Mouse (Mus musculus): ENCODE data around the gene Aunip.
"Not testable (repeated sequence)": the region's sequence is repeated elsewhere in the genome, so short reads cannot be mapped to it uniquely, and the experiment has no call there.

Aunip gene

DNA sequence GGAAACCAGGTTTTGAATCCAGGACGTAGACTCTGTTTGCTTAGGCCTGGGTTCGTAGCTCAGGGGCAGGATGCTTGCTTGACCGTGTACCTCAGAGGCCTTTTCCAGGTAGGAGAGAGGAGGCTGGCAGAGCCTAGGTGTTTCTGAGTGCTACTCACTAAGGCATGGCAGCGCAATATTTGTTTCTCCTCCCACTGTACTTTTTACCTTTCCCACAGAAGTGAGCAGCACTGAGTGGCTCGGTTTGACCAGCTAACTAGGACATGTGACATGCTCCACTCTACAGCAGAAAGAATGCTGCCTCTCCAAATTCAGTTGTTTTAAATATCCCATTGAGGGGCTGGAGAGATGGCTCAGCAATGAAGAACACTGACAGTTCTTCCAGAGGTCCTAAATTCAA is 22.6 kb upstream of the Aunip start:
- peak; percentile 70 to 78 for DNase-seq

DNA sequence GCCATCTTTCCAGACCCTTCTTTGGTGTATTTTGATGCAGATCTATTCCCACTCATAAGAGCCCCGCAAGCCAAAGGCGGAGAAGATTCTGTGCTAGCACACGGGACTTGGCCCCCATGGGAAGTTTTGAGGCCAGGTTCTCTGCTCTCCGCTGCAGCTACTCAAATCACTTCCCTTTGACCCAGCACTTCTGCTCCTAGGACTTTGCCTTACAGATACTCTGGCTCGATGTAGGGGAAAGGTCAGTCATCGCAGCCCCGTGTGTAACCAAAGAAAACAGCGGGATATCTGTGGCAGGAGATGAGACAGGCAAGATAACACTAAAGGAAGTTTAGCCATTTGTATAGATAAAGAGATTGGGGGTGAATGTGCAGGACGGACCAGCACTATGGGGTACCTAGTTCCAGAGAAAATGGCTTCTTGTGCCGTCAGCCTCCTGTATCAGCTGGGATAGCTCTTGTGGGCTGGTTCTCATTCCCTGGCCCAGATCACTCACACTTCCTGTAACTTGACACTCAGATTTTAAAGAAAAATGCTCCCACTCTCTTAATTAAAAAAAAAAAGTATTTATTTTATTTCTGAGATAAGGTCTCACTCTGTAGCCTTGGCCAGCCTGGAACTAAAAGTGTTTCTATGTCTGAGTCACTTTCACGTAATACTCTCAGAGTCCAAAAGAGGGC is 20.7 kb upstream of the Aunip start:
- DNase-seq = no peak

DNA sequence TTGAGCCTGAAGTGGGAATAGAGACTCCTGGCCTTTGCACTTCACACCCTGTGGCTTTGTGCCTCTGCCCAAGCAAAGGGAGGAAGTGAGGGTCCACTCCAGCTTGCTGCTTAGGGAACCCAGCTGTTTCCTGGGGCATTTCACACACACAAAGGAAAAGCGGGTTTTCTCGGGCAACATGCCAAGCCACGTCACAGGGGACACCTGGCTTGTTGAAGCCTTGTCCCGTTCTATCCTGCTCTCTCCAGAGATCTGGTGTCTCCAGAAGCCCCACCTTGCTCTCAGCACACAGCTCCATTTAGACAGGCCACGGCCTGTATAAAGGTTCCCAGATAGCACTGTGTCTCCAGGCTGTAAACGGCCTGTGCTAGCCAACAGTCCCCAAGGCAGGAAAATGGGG is 19.1 kb upstream of the Aunip start:
- DNase-seq = peak in 1 of 2 experiments; percentile 56

DNA sequence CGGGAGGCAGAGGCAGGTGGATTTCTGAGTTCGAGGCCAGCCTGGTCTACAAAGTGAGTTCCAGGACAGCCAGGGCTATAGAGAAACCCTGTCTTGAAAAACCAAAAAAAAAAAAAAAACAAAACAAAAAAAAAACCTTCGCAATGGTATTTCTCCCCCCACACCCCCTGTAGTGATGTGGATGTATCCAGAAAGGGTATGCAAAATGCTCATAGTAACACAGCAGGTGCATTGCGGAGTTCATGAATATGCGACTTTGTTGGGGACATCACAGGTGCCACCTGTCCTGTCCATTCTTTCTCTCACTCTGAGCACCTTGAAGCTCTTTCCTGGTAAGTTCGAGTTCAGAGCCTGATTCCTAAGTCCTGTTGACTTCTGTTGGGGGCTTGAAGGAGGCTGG is 16.6 kb upstream of the Aunip start:
- not testable (repeated sequence) for DNase-seq

DNA sequence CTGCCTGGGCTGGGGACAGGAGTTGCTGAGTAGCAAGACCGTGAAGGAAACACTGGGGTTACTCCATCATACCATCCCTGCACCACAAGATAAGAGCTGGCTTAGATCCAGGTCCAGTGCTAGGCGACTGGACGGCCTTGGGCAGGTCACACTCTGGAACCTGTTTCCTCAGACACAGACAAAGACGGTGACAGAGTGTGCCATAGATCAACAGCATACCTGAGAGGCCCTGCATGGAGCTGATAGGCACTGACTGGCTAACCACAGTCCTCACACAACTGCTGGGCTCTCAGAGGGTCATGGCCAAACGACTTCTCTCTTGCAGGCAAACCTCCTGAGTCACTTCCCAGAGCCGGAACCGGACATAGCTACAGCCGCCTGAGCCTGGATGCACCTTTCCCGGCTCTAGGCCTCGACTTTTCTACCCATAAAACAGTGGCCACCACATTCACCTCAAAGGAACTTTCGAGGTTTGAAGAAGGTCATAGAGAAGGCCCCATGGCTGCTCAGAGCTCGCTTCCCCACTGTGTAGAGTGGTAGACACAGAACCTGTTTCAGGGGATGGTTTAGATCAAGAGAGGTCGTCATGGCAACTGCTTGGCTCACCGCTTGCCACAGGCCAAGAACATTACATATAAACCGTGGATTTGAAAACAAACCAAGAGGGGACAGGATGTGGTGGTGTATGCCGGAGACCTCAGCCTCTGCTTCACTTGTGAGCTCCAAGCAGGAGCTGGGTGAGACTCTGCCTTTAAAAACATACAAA is 15.8 kb upstream of the Aunip start:
- peak; percentile 66 to 83 for DNase-seq

DNA sequence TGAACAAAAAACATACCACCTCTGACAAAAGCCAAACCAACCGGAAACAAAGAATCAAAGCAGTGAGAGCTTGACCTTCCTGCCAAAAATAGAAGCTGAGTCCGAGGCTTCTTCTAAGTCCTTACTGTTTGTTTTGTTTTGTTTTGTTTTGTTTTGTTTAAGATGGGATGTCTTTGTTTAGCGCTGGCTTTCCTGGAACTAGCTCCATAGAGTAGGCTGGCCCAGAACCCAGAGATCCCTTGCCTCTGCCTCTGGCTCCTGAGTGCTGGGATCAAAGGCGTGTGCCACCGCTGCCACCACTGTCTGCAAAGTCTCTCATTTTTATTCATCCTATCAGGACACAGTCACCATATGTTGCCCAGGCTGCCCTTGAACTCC is 15.3 kb upstream of the Aunip start:
- DNase-seq = peak; percentile 32 to 41

DNA sequence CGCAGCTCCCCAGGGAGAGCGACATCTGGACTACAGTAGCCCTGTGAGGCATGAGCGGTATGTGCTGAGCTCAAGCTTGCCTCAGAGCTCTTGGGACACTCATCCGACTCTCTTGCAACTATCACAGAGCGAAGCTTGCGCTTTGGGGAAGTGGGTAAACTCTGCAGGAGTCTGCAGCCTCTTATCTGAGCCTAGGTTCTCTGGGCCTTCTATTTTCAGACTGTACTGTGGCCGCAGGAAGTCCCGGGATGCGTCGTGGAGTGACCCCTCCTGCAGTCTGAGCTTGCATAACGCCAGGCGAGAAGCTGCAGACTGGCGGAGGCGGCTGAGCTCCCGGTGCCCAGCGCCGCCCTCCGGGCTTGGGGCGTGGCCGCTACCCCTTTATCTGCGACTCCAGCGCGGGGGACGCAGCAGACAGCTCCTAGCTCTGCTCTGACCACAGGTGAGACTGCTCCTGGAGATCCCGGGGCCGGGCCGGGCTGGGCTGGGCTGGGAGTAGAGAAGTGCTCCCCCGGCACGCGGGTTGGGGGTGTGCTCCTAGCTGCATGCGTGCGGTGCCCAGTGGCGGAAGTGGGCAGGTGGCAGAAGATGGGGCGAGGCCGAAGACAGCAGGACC is 14.1 kb upstream of the Aunip start, which contains the start of gene Paqr7:
TSS of gene Paqr7 (plus strand) at position 103 of the 616 bp plus-strand sequence.
- peak; percentile 86 to 91 for DNase-seq

DNA sequence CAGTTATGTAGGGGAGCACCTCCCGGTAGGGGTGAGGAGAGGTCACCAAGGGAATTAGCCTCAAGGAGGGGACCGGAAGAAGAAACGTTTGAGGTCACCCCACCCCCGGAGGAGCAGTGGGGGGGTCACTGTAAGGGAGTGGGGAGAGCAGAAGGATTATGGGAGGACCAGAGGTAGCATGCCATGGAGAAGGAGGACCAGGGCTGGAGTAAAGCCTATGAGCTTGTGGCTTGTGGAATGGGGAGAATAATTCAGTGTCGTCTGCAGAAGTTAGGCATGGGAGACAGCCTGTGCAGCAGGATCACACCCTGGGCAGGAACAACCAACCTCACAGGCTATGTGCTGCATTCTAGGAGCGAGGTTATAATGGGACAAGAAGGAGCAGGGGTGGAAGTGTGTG is 13.6 kb upstream of the Aunip start:
- DNase-seq = no peak

DNA sequence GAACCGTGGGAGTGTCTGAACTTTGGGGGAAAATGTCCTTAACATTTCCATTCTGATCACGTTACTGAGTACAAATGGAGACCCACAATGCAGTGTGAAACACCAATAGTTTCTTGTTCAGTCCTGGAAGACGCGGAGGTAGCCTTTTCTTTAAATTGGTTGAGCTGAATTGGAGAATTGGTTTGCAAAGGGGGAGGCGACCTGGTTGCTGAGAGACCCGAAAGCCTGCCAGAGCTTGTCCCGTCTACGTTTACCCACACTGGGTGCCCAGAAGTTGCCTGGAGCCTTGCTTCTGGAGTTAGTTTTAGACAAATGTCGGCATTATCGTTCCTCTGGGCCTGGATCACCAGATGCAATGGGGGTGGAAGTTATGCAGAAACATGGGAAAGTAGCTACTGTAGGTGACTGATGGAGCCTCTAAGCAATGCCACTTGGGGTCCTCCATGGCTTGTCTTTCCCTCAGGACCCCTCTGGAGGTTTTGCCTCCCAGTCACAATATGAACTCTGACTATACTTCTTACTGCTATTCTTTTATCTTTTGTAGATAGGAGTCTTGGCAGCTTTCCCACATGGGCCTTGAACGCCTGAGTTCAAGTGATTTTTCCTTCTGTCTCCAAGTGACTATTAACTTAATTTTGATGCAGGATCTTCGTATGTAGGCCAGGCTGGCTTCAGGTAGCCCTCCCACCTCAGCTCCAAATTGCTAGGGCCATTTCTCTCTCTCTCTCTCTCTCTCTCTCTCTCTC is 12.6 kb upstream of the Aunip start:
- no peak for DNase-seq

DNA sequence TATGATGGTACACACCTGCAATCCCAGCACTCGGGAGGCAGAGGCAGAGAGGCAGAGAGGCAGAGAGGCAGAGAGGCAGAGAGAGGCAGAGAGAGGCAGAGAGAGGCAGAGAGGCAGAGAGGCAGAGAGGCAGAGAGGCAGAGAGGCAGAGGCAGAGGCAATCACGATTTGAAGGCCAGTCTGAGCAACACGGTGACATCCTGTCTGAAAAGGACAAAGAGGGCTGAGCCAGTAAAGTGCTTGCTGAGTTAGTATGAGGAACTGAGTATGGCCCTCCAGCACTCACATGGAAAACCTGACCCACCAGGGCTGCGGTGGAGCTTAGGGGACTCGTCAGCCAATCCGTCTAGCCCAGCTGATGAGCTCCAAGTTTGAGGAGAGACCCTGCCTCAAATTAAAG is 11.8 kb upstream of the Aunip start:
- not testable (repeated sequence) for DNase-seq

DNA sequence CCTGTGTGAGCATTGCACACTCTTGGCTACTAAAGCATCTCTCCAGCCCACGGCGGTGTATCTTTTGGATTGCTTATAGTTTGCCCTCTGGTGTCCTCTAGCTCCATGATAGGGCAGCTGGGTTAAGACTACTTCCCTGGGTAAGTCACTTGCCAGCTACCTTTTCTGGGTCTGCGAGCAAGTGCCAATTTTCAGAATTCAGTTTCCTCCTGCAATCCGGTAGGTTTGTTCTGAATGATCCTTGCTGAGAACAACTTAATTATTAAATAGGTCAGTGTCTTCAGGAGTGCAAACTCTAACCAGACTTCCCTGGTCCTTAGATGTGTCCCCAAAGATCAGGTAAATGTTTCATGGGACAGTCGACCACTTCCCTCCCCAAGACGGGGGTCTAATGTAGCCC is 9.7 kb upstream of the Aunip start:
- no peak for DNase-seq

DNA sequence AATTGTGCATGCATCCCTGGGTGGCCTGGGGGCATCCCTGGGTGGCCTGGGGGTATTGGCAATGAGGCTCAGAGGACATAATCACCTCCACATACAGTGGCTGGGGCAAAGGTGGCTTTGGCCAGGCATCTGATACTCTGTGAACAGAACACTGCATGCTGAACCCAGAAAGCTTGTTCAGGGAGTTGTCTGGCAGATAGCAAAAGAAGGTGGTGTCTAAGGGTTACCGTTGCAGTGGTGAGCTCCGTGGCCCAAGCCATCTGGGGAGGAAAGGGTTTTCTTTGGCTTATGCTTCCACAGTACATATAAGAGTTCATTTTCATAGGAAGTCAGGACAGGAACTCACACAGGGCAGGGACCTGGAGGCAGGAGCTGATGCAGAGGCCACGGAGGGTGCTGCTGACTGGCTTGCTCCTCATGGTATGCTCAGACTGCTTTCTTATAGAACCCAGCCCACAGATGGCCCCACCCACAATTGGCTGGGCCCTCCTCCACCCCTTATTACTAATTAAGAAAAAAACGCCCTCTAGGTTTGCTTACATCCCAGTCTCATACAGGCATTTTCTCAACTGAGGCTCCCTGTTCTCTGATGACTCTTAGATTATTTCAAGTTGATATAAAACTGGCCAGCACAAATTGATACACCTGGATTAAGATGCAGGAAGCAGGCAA is 7.0 kb upstream of the Aunip start:
- no peak for DNase-seq

DNA sequence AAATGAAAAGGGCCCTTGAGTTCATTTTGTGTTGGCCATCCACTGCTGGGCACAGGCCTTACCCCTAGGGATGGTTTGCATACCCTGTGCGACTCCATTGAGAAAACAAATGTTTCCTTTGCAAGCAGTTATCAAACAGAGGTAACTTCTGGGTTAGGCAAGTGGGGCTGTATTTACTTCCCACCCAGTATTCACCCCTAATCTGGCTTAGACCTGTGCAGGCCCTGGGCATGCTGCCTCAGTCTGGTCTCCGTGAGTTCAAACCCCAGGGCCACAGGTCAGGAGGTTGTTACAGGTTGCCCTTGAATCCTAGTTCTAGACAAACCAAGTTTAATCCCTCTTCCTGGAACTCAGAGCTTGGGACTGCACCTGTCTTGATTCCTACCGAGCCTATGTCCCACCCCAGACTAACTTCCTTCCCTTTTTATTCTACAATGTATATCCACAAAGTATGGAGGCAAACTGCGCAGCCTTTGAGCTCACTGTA is 5.5 kb upstream of the Aunip start:
- no peak for DNase-seq

DNA sequence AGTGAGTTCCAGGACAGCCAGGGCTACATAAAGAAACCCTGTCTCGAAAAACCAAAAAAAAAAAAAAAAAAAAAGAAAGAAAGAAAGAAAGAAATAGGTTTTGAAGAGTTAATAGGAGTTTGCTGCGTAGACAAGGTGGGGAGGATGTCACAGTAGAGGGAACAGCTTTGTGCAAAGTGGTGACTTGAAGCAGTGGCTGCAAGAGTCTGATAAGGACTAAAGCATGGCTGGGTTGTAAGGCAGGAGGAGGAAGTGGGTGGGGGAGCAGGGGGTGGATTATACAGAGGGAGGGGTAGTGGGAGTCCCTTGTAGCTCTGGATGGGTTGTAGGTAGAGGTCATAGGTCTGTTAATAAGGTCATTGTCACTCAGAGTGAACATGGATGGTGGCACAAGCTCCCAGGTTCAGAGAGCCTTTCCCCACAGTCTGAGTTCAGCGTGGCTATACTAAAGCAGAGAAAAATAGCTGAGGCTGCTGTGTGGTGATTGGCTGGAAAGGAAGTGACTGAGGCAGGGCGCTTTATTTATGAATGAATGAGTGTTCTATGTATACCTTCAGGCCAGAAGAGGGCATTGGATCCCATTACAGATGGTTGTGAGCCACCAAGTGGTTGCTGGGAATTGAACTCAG is 4.7 kb upstream of the Aunip start:
- no peak for DNase-seq

DNA sequence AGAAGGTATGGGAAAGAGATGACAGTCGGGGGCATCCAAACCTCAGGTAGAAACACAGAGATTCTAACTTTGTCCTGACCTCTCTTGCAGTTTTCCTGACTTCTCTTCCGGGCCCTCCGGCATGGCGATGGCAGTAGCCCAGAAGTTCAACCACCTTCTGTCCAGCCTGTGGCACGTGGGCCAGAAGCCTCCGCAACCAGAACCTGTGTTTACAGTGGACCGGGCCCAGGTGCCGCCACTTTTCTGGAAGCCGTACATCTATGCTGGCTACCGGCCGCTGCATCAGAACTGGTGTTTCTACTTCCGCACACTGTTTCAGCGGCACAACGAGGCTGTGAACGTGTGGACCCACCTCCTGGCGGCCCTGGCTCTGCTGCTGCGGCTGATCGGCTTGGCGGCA is 4.1 kb upstream of the Aunip start:
- DNase-seq = no peak

DNA sequence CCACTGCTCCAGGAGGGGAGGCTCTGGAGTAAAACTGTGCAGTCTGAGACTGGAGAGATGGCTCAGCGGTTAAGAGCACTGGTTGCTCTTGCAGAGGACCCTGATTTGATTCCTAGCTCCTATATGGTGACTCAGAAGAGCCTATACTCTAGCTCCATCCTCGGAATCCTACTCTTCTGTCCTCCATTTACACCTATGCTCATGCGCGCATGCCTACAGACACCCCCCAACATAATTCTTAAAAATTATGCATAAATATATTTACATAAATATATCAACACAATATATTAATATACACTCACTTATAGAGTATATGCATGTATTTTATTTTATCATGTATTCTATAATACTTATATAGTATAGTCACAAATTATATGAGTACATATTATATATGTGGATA is 403 bp upstream of the Aunip start:
- no peak for DNase-seq

DNA sequence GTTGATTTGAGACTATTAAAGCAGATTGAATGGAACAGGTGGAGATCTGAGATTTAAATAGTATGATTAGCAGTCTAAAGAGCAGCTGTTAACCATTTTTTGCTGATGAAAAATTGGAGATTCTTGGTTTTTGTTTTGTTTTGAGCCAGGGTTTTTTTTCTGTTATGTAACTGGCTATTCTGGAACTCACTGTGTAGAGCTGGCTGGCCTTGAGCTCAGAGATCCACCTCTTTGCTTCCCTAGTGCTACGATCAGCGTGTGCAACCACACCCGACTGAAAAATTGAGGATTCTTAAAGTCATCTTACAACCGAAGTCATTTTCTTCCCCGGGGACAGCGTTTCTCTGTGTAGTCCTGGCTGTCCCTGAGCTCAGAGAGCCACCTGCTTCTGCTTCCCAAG is 931 bp downstream of the Aunip start:
- no peak for DNase-seq

DNA sequence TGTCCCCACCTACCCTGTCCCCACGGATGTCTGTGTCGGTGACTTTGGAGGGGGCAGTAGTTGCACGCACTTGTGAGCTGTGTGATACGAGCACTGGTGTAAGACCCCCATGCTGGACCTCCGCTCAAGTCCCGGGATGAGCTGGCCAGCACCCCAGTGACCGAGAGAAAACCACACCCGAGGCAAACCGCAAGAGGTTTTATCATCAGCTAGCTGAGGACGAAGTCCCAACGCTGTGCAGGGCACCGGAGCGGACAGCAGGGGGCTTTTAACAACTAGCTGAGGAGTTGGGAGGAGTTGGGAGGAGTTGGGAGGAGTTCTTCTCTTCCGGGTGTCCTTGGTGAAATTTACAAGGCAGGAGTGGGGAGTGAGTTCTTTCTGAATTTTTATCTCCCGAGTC is 2.0 kb downstream of the Aunip start:
- peak; percentile 69 to 82 for DNase-seq

DNA sequence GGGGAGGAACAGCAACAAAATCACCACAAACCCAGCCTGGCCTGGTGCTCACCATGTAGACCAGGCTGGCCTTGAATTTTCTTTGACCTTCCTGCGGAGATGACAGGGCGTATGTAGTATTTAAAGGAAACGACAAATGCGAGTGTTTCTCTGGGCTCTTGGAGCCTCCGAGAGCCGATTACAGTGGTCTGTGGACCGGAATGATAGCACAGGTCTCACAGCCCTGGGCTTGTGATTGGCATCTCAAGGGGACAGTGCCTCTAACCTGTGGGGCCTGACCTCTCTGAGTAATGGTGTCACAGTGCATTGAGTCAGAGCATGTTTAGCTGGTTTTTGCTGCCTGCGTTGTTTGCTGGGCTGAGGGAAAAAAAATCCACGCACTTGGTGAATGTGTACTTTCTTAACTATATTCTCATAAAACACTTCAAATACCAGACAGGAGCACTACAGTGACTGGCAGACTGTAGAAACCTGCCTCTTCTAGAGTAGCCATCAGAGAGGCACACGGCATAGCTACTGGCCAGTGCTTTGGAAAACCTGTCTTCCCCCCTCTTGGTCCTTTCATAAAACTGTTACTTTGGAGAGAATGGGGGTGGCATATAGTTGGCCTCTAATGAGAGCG is 3.6 kb downstream of the Aunip start:
- DNase-seq = peak in 1 of 2 experiments; percentile 50

DNA sequence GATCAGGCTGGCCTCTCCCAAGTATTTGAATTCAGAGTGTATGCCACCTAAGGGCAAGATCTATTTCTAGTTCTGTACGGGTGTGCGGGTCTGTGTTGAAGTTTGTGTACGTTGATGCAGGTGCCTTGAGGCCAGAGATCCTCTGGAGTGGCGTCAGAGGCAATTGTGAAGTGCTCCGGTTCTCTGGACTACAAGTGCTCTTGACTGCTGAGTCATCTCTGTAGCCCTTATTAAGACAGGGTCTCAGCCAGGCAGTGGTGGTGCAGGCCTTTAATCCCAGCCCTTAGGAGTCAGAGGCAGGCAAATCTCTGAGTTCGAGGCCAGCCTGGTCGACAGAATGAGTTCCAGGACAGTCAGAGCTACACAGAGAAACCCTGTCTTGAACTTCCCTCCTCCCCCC is 4.8 kb downstream of the Aunip start:
- DNase-seq = peak; percentile 69 to 75

DNA sequence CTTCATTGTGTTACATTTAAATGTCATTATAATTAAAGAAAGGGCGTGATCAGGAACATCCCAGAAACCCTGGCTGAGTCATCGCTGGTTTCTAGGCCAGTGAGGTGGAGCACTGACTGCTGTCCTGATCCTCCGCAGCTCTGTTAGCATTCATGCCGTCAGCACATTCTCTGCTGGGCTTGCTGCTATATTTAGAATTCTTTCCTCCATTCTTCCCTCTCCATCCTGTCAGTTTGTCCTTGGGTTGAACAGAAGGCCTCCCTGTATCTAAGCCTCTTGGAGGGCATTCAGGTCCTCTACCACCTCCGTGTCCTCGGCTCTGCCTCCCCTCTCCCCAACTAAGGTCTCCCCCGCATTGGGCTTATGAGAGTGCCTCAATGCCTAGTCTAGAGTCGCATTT is 6.2 kb downstream of the Aunip start:
- DNase-seq = no peak

DNA sequence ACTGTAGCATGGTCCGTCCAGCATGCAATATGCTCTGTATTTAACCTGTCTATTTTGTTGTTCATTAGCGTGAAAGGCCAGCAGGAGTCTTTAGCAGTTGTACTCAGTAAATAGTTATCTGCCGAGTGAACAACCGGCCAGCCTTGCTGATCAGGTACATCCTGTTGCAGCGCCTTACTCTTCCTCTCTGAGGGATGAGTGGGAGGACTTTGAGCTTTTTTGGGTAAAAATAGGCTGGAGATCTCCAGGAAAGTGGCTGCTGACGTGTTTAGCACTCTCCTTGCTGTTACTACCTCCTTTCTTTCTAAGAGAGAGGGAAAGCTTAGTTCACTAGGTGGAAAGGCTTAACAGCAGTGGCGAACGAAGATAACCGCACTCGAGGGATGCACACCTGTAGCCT is 6.9 kb downstream of the Aunip start:
- no peak for DNase-seq
